Mouse (Mus musculus): Measurements from ENCODE around the gene Rsph14.

Rsph14 gene

GRCm38 (mm10) chr10:75053655-75054054 is 21.3 kb upstream of the Rsph14 start:
- no peak for DNase-seq (ENCODE audit: low read depth)

DNA sequence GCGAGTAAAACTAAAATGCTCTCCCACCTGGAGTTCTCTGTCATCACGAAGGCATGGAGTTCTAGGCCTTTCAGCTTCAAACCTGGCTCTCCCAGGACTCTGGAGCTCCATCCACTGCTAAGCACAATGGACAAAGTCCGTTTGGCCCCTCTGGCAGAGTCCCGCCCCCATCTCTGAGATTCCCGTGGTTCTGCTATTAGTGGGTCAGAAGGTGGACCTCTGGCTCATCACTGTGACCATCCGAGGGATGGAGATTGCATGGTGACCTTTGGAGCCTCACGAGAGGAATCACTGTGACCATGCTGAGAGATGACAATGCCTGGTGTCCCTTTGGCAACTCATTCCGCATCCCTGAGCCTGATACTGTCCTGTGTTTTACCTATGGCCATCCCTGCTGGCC is 20.5 kb upstream of the Rsph14 start:
- no peak for DNase-seq (ENCODE audit: low read depth)

GRCm38 (mm10) chr10:75051364-75052074 is 19.1 kb upstream of the Rsph14 start:
- DNase-seq (ENCODE audit: low read depth), result no peak

- DNase-seq (ENCODE audit: low read depth), result no peak
Observed at GRCm38 (mm10) chr10:75048711-75049110, 16.3 kb upstream of the Rsph14 start.

- no peak for DNase-seq (ENCODE audit: low read depth)
Observed at GRCm38 (mm10) chr10:75045831-75046230, 13.4 kb upstream of the Rsph14 start.

DNA sequence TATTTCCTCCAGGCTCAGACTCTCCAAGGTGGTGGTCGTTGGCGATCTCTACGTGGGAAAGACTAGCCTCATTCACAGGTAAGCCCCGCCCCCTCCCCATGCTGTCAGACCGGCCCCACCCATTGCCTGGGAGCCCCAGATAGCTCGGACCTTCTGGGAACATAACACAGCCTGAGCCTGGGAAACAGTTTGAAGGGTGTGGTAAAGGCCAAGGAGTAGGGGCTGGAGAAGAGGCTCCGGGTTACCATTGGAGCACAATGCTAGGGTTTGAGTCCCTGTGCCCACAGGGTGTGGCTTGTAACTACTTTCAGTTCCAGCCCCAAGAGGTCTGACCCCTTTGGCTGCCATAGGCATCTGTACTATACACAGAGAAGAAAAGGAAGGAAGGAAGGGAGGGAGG is 12.1 kb upstream of the Rsph14 start:
- no peak for DNase-seq (ENCODE audit: low read depth)

DNA sequence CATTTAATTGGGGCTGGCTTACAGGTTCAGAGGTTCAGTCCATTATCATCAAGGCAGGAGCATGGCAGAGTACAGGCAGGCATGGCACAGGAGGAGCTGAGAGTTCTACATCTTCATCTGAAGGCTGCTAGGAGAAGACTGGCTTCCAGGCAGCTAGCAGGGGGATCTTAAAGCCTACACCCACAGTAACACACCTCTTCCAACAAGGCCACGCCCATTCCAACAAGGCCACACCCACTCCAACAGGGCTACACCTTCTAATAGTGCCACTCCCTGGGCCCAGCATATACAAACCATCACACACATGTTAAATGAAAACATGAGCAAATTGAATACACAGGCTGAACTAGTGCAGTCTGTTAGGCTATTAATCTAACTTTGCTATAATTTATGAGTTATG is 9.7 kb upstream of the Rsph14 start:
- peak; percentile 39 for DNase-seq (ENCODE audit: low read depth)

GRCm38 (mm10) chr10:75036883-75037379 is 4.5 kb upstream of the Rsph14 start, which contains the start of gene Rab36:
Rab36 (plus strand) TSS chr10:75037058.
- peak; percentile 23 for DNase-seq (ENCODE audit: low read depth)

DNA sequence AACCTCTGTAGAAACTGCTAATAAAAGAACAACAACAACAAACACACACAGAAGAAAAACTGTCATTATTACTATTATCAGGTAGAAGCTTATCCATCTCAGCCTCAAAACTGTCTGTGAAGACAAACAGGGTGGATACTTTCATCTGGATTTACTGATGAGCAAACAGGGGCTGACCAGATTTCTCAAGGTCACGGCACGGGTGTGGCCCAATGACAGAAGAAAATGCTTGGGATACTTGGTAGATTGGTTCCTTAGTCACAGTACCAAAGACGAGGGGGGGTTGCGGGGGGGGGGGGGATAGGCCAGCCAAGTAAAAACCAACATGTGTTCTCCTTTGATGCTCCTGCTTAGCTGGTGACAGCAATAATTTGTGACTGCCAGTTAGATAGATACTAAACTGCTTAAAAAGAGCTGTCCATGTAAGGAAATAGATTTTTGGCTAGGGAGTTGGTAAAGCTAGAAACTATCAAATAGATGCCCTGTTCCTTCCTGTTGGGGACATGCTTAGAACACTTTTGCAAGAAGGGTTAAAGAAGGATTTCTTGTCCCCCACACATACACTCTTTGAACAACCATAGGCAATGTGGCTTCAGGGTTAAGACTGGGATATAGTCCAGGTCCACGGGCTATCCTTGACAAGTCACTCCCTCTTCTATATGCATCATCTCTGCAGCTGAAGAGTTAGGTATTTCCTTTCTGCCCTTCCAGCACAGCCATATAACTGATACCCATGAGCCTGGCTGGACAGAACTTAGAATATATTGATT is 856 bp downstream of the Rsph14 start:
- DNase-seq (ENCODE audit: low read depth), result no peak

DNA sequence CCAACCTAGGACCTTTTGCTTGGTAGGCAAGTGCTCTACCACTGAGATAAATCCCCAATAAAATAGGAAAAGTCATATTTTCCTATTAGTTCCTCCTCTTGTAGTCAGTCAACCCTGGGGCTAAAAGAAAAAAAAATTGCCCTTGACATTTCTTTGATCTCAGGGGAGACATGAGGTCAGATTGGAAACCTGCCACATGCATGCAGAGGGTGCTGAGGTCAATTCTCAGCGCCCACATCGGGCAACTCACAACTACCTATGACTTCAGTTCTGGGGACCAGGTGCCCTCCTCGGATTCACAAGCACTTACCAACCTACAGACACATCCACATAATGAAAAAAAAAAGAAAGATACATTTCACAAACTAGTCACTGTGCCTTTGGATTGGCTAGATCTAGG is 2.2 kb downstream of the Rsph14 start:
- DNase-seq (ENCODE audit: low read depth), result no peak

GRCm38 (mm10) chr10:75029677-75030076 is 2.7 kb downstream of the Rsph14 start:
- DNase-seq (ENCODE audit: low read depth), result no peak

DNA sequence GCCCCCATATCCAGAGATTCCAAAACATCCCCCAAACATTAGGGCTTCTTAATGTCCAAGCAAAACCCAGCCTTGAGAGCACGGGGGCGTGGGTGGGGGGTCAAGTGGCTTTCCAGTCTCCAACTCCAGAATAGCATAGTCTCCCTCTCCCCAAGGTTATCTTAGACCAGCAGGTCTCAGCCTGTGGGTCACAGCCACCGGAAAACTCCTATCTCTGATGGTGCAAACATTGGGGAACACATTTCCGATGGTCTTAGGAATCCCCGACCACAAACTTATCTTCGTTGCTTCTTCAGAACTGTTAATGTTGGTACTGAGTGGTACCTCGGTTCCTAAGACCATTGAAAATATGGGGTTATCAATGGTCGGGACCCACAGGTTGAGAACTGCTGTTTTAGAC is 3.6 kb downstream of the Rsph14 start:
- DNase-seq (ENCODE audit: low read depth), result no peak

GRCm38 (mm10) chr10:75026491-75026890 is 5.9 kb downstream of the Rsph14 start:
- DNase-seq (ENCODE audit: low read depth), result no peak

GRCm38 (mm10) chr10:75021138-75021537 is 11.2 kb downstream of the Rsph14 start:
- DNase-seq (ENCODE audit: low read depth), result no peak

DNA sequence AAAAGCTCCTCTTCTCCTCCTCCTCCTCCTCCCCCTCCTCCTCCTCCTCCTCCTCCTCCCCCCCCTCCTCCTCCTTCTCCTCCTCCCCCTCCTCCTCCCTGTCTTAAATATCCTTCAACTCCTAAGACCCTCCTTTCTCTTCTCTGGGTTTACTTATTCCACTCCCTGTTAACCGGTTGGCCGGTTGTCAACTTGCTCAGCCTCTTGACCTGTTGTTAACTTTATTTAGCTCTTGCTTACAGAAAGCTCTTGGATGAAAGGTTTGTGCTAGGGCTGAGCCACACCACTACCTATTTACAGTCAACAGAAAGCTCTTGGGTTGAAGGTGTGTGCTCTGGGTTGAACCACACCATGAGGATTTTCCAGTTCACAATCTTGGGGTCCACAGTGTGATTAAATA is 12.1 kb downstream of the Rsph14 start:
- DNase-seq (ENCODE audit: low read depth), result no peak

DNA sequence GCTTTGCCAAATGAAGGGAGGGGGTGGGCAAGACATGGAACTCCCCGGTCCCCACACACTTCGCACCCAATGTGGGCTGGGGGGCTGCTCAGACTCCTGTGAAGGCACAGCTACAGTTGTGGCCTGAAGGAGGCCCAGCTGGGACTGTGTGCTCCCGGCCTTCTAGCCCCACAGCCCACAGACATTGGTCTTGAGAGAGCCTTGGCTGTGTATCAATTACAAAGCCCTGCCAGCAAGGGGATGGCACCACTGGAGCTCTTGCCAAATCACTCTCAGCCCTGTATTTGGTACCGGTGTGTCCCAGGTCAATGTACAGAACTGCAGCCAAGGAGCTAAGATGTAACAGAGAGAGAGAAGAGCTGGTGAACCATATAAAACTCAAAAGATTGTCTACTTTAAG is 15.9 kb downstream of the Rsph14 start:
- DNase-seq (ENCODE audit: low read depth), result no peak

GRCm38 (mm10) chr10:75015465-75015864 is 16.9 kb downstream of the Rsph14 start:
- no peak for DNase-seq (ENCODE audit: low read depth)

DNA sequence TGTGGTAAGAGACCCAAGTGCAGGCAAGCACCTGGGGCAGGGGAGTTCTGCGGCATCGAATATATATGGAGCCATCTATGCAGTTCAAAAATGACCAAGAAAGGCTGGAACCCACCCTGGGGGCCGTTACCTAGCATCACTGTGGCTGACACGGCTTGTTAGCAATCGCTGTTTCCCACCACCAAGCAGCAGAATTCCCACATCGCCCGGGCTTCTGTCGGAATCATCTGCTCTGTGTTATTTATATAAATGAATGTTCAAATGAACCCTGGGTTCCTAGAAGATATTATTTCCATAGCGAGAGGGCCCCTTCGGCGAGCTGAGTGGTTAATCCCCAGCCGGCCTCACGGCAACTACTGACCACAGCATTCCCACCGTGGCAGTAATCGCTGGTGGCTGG is 21.7 kb downstream of the Rsph14 start:
- no peak for DNase-seq (ENCODE audit: low read depth)

DNA sequence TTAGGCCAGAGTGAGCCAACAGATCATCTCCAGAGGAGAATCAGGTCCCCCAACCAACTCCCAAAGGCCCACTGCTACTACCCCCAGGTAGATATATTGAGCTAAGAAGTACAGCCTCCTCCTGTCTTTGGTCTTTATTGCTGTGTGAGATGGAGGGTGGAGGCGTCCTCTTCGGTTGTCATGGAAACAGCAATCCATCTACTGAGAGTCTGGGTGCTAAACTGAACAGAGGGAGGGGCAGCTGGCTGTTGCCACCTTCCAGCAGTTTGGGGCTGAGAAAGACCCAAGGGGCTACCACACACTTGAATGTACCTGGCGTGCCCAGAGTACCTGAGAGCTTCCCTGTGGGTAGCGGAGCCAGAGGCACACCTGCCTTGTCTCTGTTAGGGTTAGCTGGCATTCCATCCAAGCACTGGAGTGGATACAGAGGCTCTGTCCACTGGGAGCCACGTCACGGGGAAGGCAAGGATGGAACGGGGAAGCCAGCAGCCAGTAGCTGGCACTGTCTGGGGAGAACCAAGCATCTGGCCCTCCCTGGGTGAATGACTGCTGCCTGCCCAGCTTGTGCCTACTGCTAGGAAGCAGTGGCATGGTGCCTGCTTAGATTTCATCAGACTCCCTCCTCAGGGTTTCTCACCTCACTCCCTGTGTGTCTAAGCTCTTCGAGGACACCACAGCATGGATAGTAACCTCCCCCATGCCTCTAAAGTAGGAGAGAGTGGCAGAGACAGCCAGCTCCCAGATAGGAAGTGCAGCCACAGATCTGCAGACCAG is 25.3 kb downstream of the Rsph14 start:
- no peak for DNase-seq (ENCODE audit: low read depth)

DNA sequence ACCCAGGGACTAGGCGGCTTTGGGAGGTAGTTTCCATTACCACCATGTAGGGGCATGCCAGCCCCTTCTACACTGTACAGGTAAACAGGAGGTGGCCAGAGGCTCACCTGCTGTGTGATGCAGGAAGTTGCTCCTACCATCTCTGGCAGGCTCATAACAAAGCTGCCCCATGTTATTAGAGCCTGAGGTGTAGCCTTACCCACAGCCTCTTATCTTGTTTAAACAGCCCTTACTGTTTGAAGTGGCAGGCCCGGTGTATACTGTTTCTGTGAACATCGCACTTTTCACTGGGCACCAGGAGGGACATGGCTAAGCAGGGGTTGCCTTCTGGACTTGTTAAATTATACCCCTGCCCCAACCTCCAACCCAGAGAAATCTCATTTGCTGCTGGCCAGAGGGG is 28.3 kb downstream of the Rsph14 start:
- DNase-seq (ENCODE audit: low read depth), result no peak

DNA sequence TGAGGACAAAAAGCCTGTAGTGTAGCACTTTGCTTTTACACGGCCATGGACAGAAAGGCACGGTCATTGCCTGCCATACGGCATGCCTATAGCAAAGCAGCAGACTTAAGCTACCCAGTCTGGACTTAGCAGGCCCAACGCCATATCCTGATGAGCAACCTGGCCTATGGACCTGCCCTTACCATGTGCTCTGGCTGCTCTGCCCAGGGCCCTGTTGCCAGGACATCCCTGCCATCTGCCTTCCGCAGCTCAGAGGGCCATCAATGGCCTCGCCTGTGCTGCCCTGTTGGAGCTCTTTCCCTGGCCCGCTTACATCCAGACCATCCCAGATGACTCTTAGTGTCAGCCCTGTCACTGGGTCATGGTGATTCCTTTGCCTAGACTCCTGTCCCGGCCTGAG is 31.0 kb downstream of the Rsph14 start:
- no peak for DNase-seq (ENCODE audit: low read depth)

GRCm38 (mm10) chr10:74995377-74995776 is 37.0 kb downstream of the Rsph14 start:
- DNase-seq (ENCODE audit: low read depth), result no peak

DNA sequence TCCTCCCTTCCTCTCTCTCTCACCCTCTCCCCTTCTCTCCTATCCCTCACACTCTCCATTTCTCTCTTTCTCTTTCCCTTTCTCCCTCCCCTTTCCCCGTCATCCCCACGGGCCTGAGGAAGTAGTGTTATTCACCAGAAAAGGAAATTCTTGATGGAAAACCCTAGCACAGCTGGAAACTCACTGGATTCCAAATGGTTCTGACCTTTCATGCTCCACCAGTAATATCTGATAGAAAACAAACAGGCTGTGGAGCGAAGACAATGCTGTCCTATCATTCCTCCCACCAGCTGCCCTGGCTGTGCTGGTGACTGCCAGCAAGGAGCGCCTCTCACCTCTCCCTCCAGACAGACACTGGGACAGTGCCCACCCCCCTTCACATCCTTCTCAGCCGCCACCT is 37.5 kb downstream of the Rsph14 start:
- no peak for DNase-seq (ENCODE audit: low read depth)

Measured in c-Kit-positive CD71-positive TER-119-negative erythroid progenitor cells, embryonic 14.5 days (primary cell).